Mouse (Mus musculus): ENCODE results near the gene C1qa. TPM values are rescaled to one million over a fixed set of nuclear protein-coding genes. Genes with fewer than 3 reads are reported as not detected.

C1qa gene
- polyA plus RNA-seq, 1 experiment from 2014 or later = 47.5 TPM

DNA sequence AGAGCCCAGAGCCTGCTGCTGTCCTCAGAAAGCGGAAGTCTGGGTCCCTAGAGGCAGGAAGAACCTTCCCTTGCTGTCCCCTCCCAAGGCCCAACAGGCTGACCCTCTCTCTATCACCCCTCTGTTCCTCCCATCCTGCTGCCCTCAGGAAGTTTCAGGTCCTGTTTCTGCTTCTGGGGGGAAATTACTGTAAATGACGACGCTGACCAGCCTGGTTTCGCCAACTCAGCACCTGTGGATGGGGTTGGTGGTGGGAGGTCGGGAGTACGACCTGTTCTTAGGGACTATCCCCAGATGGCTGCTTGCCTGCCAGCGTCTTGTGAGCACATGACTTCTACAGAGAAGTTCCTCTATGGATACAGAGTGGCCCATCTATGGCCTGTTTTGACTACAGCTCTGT, 12.5 kb downstream of the C1qa start, which contains the start of gene C1qb:
C1qb (minus strand) TSS at position 87 of the 400 bp plus-strand sequence.
- WGBS = 61% methylated on average over 7 of the region's 7 CpGs
- H3K4me1 ChIP-seq = no peaks in the 10 kb centered on the region
- no peak within 1 kb of the TSS for H3K27ac ChIP-seq (replicated peaks)
- H3K9me3 ChIP-seq (replicated peaks) = no peaks in the 10 kb centered on the region
- ATAC-seq (ENCODE audit: insufficient number of reproducible peaks, low FRiP score, low TSS enrichment, low read depth) = no peak
- H3K4me2 ChIP-seq (replicated peaks) = no peak within 1 kb of the TSS
- H3K4me3 ChIP-seq (replicated peaks) = no peak within 1 kb of the TSS
- H3K27me3 ChIP-seq = peaks cover 5% of the 10 kb centered on the region
- no peaks in the 10 kb centered on the region for H3K36me3 ChIP-seq
- H3K9ac ChIP-seq = no peak within 1 kb of the TSS

DNA sequence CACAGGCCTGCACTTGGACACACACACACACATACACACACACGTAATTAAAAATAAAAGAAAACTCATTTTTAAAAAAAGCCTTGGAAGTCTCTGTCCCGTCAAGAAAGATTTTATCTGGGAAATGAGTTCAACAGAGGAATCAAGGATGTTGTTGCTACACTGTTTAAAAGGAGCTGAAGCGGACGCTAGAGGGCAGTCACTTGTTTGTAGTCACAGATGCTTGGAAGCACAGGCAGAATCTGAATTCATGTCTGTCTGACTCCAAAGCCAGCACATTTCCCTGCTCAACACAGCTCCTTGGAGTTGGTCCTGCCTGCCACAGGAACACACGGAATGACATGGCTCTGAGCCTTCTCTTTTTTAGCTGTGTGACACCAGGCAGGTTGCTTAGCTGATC, 20.0 kb downstream of the C1qa start:
- no peaks in the 10 kb centered on the region for H3K9me3 ChIP-seq (replicated peaks)
- H3K27me3 ChIP-seq = no peaks in the 10 kb centered on the region
- no peak for ATAC-seq (ENCODE audit: insufficient number of reproducible peaks, low FRiP score, low TSS enrichment, low read depth)
- 20% methylated on average over 5 of the region's 5 CpGs for WGBS
- no peak overlapping the region for H3K9ac ChIP-seq
- H3K27ac ChIP-seq (replicated peaks) = no peak overlapping the region
- H3K4me2 ChIP-seq (replicated peaks) = no peak overlapping the region
- no peak overlapping the region for H3K4me3 ChIP-seq (replicated peaks)
- H3K4me1 ChIP-seq = 0 out of 2 replicates have a peak, but pooled peaks cover 4% of the 10 kb centered on the region
- no peaks in the 10 kb centered on the region for H3K36me3 ChIP-seq

GRCm38 (mm10) chr4:136878171-136878570, 20.4 kb downstream of the C1qa start:
- ATAC-seq (ENCODE audit: insufficient number of reproducible peaks, low FRiP score, low TSS enrichment, low read depth) = no peak
- H3K27me3 ChIP-seq = no peaks in the 10 kb centered on the region
- H3K27ac ChIP-seq (replicated peaks) = no peak overlapping the region
- 43% methylated on average over 8 of the region's 8 CpGs for WGBS
- H3K4me3 ChIP-seq (replicated peaks) = no peak overlapping the region
- no peak overlapping the region for H3K9ac ChIP-seq
- no peak overlapping the region for H3K4me2 ChIP-seq (replicated peaks)
- no peaks in the 10 kb centered on the region for H3K9me3 ChIP-seq (replicated peaks)
- H3K4me1 ChIP-seq = 0 out of 2 replicates have a peak, but pooled peaks cover 7% of the 10 kb centered on the region
- no peaks in the 10 kb centered on the region for H3K36me3 ChIP-seq

GRCm38 (mm10) chr4:136876971-136877370, 21.6 kb downstream of the C1qa start:
- Histone ChIP-seq H3K4me3 (replicated peaks) (no peak overlapping the region), H3K4me2 (replicated peaks) (no peak overlapping the region), H3K9me3 (replicated peaks) (no peaks in the 10 kb centered on the region), H3K4me1 (0 out of 2 replicates have a peak, but pooled peaks cover 7% of the 10 kb centered on the region), H3K27ac (replicated peaks) (no peak overlapping the region), H3K9ac (no peak overlapping the region), H3K36me3 (no peaks in the 10 kb centered on the region), H3K27me3 (no peaks in the 10 kb centered on the region)
- no peak for ATAC-seq (ENCODE audit: insufficient number of reproducible peaks, low FRiP score, low TSS enrichment, low read depth)
- WGBS = 16% methylated on average over 7 of the region's 7 CpGs

- Histone ChIP-seq H3K4me3 (replicated peaks) (no peak overlapping the region), H3K9ac (no peak overlapping the region), H3K9me3 (replicated peaks) (no peaks in the 10 kb centered on the region), H3K27me3 (no peaks in the 10 kb centered on the region), H3K27ac (replicated peaks) (no peak overlapping the region), H3K4me1 (0 out of 2 replicates have a peak, but pooled peaks cover 7% of the 10 kb centered on the region), H3K4me2 (replicated peaks) (no peak overlapping the region), H3K36me3 (no peaks in the 10 kb centered on the region)
- WGBS = 61% methylated on average over 14 of the region's 14 CpGs
- no peak for ATAC-seq (ENCODE audit: insufficient number of reproducible peaks, low FRiP score, low TSS enrichment, low read depth)
Measured at GRCm38 (mm10) chr4:136875012-136875411, 23.6 kb downstream of the C1qa start.

- no peak overlapping the region for H3K4me3 ChIP-seq (replicated peaks)
- no peaks in the 10 kb centered on the region for H3K9me3 ChIP-seq (replicated peaks)
- no peak overlapping the region for H3K9ac ChIP-seq
- 0 out of 2 replicates have a peak, but pooled peaks cover 2% of the 10 kb centered on the region for H3K27me3 ChIP-seq
- H3K4me2 ChIP-seq (replicated peaks) = no peak overlapping the region
- 78% methylated on average over 6 of the region's 6 CpGs for WGBS
- ATAC-seq (ENCODE audit: insufficient number of reproducible peaks, low FRiP score, low TSS enrichment, low read depth) = no peak
- H3K4me1 ChIP-seq = peaks cover 11% of the 10 kb centered on the region; the same call in 1 of the 2 replicates
- no peaks in the 10 kb centered on the region for H3K36me3 ChIP-seq
- H3K27ac ChIP-seq (replicated peaks) = no peak overlapping the region
Measured at GRCm38 (mm10) chr4:136868371-136868770, 30.2 kb downstream of the C1qa start.

- Histone ChIP-seq H3K9me3 (replicated peaks) (no peaks in the 10 kb centered on the region), H3K4me1 (peaks cover 11% of the 10 kb centered on the region; the same call in 1 of the 2 replicates), H3K4me3 (replicated peaks) (no peak overlapping the region), H3K36me3 (no peaks in the 10 kb centered on the region), H3K27me3 (peaks cover 7% of the 10 kb centered on the region; the same call in 1 of the 2 replicates), H3K4me2 (replicated peaks) (no peak overlapping the region), H3K27ac (replicated peaks) (no peak overlapping the region), H3K9ac (no peak overlapping the region)
- ATAC-seq (ENCODE audit: insufficient number of reproducible peaks, low FRiP score, low TSS enrichment, low read depth) = peak; percentile 36; the same call in 1 of the 2 replicates
- 12% methylated on average over 11 of the region's 12 CpGs for WGBS
Measured at GRCm38 (mm10) chr4:136867690-136868345, 30.8 kb downstream of the C1qa start.

DNA sequence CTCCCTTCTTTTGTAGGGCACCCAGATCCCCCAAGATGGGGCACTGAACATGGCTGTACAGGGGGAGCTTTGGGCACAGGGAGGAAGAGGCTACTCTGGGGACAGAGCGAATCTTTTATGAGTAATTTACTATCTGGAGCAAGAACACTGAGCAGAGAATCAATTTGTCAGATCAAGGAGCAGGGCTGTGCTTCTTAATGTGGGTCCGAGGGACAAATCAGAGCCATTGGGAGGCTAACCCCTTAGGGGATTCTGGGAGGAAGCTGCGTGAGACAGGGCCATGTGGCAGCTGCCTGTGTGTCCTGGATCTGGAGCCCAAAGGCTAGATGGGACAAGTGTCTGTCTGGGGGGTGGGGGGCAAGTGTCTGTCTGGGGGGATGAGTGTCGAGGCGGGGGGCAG, 33.1 kb downstream of the C1qa start:
- 44% methylated on average over 5 of the region's 5 CpGs for WGBS
- Histone ChIP-seq H3K4me1 (peaks cover 19% of the 10 kb centered on the region), H3K27me3 (peaks cover 12% of the 10 kb centered on the region; the same call in 1 of the 2 replicates), H3K27ac (replicated peaks) (no peak overlapping the region), H3K9ac (no peak overlapping the region), H3K4me2 (replicated peaks) (no peak overlapping the region), H3K4me3 (replicated peaks) (no peak overlapping the region), H3K9me3 (replicated peaks) (no peaks in the 10 kb centered on the region), H3K36me3 (no peaks in the 10 kb centered on the region)
- ATAC-seq (ENCODE audit: insufficient number of reproducible peaks, low FRiP score, low TSS enrichment, low read depth) = no peak

GRCm38 (mm10) chr4:136864751-136865470, 33.7 kb downstream of the C1qa start:
- H3K27me3 ChIP-seq = peaks cover 12% of the 10 kb centered on the region; the same call in 1 of the 2 replicates
- H3K9me3 ChIP-seq (replicated peaks) = no peaks in the 10 kb centered on the region
- H3K4me1 ChIP-seq = peaks cover 19% of the 10 kb centered on the region
- H3K4me3 ChIP-seq (replicated peaks) = no peak overlapping the region
- ATAC-seq (ENCODE audit: insufficient number of reproducible peaks, low FRiP score, low TSS enrichment, low read depth) = no peak
- H3K36me3 ChIP-seq = no peaks in the 10 kb centered on the region
- WGBS = 6% methylated on average over 15 of the region's 15 CpGs
- no peak overlapping the region for H3K27ac ChIP-seq (replicated peaks)
- no peak overlapping the region for H3K9ac ChIP-seq
- no peak overlapping the region for H3K4me2 ChIP-seq (replicated peaks)

GRCm38 (mm10) chr4:136863517-136863916, 35.1 kb downstream of the C1qa start:
- Histone ChIP-seq H3K27ac (replicated peaks) (no peak overlapping the region), H3K4me2 (replicated peaks) (no peak overlapping the region), H3K4me1 (peaks cover 19% of the 10 kb centered on the region), H3K9ac (no peak overlapping the region), H3K36me3 (no peaks in the 10 kb centered on the region), H3K27me3 (peaks cover 16% of the 10 kb centered on the region; the same call in 1 of the 2 replicates), H3K9me3 (replicated peaks) (no peaks in the 10 kb centered on the region), H3K4me3 (replicated peaks) (no peak overlapping the region)
- ATAC-seq (ENCODE audit: insufficient number of reproducible peaks, low FRiP score, low TSS enrichment, low read depth) = no peak
- 46% methylated on average over 9 of the region's 9 CpGs for WGBS

- Histone ChIP-seq H3K4me2 (replicated peaks) (no peak overlapping the region), H3K9ac (no peak overlapping the region), H3K9me3 (replicated peaks) (no peaks in the 10 kb centered on the region), H3K36me3 (no peaks in the 10 kb centered on the region), H3K27me3 (peaks cover 16% of the 10 kb centered on the region; the same call in 1 of the 2 replicates), H3K27ac (replicated peaks) (no peak overlapping the region), H3K4me3 (replicated peaks) (no peak overlapping the region), H3K4me1 (peaks cover 16% of the 10 kb centered on the region)
- WGBS = 81% methylated on average over 2 of the region's 2 CpGs
- ATAC-seq (ENCODE audit: insufficient number of reproducible peaks, low FRiP score, low TSS enrichment, low read depth) = no peak
Measured at GRCm38 (mm10) chr4:136862411-136862810, 36.2 kb downstream of the C1qa start.

Data from embryonic facial prominence, embryonic 15.5 days (tissue).